Mouse (Mus musculus): ENCODE results near the gene Wwc2. TPM values are rescaled to one million over a fixed set of nuclear protein-coding genes. Genes with fewer than 3 reads are reported as not detected.

Wwc2 gene
- total RNA-seq, 1 experiment from 2014 or later, result 2.1 TPM

DNA sequence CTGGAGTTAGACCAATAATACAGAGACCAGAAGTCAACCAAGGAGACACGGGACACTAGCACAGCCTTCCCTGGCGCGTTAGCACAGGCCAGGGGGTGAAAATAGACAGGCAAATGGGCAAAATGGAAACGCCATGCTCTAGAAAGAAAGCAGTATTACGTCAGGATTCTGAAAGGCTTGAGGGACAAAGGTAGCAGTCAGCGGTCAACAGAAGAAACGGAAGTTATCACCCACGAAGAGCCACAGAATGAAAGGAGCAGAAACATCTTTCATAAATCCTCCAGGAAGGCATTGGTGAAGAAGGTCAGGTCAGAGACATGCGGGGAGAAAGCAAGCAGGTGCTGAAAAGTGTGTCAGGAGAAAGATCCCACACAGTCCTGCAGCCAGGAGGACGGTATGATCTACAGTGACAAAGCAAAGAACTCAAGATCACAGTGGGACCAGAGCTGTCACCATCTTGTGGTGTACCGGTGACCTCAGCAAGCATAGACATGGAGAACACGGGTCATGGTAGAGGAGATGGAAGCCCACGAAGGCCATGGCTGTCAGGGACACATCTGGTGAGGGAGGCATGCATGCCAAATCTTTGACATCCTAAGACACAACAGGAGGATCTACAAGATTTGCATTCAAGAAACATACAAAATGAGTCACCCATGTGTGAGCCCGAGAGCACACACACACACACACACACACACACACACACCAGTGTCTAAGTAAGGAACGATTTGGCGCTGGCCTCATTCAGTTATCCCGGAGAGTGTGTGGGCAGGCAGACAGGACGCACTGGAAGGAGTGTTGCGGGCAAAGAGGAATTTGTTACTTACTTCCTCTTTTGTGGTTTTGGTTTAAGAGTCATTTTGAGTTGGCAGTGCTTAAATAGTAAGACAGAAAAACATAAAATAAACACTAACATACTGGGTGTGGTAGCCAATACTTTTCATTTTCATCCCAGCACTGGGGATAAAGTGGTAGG, 73.4 kb downstream of the Wwc2 start:
- ATAC-seq (ENCODE audit: extremely low read depth, insufficient number of reproducible peaks, low FRiP score, poor library complexity, severe bottlenecking), result peak; percentile 75

- no peak for ATAC-seq (ENCODE audit: extremely low read depth, insufficient number of reproducible peaks, low FRiP score, poor library complexity, severe bottlenecking)
Measured at GRCm38 (mm10) chr8:47915521-47915920, 75.2 kb downstream of the Wwc2 start.

DNA sequence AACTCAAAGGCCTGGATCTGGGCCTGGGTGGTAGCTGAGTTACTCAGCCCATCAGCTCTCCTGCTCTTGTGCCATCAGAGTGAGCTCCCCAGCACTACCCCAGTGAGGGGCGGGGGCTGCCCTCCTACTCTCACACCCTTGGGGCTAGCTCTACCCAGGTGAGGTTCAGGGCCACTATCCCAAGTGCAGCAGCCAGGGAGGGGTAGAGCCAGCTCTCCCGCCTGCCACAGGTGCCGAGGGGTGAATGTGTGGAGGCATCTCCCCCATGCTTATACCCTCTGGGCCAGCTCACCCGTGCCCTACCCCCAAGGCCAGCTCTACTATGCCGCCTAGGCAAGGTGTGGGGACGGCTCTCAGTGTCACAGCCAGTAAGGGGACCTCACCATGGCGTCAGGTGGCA, 75.8 kb downstream of the Wwc2 start:
- no peak for ATAC-seq (ENCODE audit: extremely low read depth, insufficient number of reproducible peaks, low FRiP score, poor library complexity, severe bottlenecking)

DNA sequence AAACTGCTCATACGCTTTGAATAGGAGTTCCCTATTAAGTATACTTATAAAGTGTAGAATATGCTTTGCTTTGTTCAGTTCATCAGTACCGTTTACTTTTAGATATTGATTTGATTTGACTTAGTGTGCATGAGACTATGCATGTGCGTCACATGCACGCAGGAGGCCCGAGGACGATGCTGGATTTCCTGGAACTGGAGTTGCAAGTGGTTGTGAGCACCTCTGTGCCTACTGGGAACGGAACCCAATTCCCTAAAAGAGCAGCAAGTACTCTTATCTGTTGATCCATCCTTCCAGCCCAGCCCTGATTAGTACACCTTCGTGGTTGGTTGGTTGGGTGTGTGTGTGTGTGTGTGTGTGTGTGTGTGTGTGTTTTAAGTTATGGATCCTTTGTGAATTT, 76.6 kb downstream of the Wwc2 start:
- ATAC-seq (ENCODE audit: extremely low read depth, insufficient number of reproducible peaks, low FRiP score, poor library complexity, severe bottlenecking), result no peak

- no peak for ATAC-seq (ENCODE audit: extremely low read depth, insufficient number of reproducible peaks, low FRiP score, poor library complexity, severe bottlenecking)
Measured at GRCm38 (mm10) chr8:47913621-47914020, 77.1 kb downstream of the Wwc2 start.

DNA sequence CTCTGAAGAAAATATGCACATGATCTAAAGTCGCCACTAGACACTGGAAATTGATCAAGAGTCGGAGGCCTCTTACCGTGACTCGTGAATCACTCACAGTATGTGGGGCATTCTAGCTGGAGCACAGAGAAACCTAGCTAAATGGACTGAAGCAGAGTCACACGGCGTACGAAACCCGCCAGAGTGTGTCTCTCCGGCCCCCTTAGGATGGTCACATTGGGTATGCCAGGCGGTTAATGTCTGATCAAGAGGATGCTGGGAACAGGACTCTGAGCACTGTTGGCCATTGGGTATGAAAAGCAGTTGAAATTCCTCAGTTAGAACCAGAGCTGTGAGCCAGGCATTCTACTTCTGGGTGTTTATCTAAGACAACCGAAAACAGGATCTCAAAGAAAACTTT, 81.0 kb downstream of the Wwc2 start:
- ATAC-seq (ENCODE audit: extremely low read depth, insufficient number of reproducible peaks, low FRiP score, poor library complexity, severe bottlenecking), result no peak

- no peak for ATAC-seq (ENCODE audit: extremely low read depth, insufficient number of reproducible peaks, low FRiP score, poor library complexity, severe bottlenecking)
Measured at GRCm38 (mm10) chr8:47907056-47907455, 83.7 kb downstream of the Wwc2 start.

- no peak for ATAC-seq (ENCODE audit: extremely low read depth, insufficient number of reproducible peaks, low FRiP score, poor library complexity, severe bottlenecking)
Measured at GRCm38 (mm10) chr8:47906142-47906541, 84.6 kb downstream of the Wwc2 start.

GRCm38 (mm10) chr8:47905256-47905655, 85.5 kb downstream of the Wwc2 start:
- ATAC-seq (ENCODE audit: extremely low read depth, insufficient number of reproducible peaks, low FRiP score, poor library complexity, severe bottlenecking), result no peak

DNA sequence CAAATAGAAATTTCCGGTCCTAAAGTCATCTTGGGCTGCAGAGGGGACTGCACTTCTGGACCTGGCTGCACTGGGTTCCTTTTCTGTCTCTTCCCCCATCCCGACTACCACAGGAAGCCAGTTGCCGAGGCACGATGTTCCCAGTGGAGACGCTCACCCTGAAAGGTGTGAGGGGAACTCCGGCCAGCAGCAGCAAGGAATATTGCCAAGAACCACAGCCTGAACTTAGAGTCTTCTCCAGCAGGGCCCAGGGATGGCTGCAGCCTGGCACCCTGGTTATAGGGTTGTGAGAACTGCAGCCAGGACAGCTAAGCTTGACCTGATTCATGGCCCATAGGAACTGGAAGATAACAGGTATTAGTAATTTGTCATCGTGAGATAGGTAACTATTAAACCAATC, 86.7 kb downstream of the Wwc2 start:
- no peak for ATAC-seq (ENCODE audit: extremely low read depth, insufficient number of reproducible peaks, low FRiP score, poor library complexity, severe bottlenecking)

DNA sequence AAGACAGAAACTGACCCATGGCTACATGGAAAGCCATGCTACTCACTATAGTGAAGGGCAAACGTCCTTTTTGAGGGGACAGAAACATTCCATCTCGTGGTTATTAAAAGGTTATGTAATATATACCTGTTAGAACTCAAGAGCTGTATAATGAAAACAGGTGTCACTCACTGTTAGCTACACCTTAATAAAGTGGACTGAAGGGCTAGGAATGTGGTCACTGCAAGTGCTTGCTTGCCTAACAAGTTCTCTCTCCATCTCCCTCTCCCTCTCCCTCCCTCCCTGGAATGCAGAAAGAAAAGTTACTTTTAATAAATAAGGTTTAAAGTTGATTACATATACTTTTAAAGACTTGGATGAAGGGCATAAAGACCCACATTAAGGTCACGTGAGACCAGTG, 88.0 kb downstream of the Wwc2 start:
- ATAC-seq (ENCODE audit: extremely low read depth, insufficient number of reproducible peaks, low FRiP score, poor library complexity, severe bottlenecking), result no peak

GRCm38 (mm10) chr8:47900361-47900760, 90.4 kb downstream of the Wwc2 start:
- no peak for ATAC-seq (ENCODE audit: extremely low read depth, insufficient number of reproducible peaks, low FRiP score, poor library complexity, severe bottlenecking)

DNA sequence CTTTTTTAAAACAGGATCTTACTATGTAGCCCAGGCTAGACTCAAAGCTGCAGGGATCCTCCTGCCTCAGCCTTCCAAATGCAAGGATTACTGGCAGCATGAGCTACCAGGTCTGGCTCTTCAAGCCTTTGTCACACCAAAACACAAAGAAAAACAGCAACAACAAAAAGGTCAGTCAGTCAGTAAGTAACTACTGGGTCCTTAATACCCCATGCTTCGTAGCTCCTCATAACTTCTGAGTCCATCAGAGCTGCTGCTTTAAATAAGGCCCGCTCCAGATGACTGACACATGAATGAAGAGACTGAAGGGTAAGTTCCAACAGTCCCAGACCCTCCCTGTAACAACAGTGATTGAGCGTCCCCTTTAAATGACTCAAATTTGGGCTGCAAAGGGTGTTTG, 90.8 kb downstream of the Wwc2 start:
- no peak for ATAC-seq (ENCODE audit: extremely low read depth, insufficient number of reproducible peaks, low FRiP score, poor library complexity, severe bottlenecking)

DNA sequence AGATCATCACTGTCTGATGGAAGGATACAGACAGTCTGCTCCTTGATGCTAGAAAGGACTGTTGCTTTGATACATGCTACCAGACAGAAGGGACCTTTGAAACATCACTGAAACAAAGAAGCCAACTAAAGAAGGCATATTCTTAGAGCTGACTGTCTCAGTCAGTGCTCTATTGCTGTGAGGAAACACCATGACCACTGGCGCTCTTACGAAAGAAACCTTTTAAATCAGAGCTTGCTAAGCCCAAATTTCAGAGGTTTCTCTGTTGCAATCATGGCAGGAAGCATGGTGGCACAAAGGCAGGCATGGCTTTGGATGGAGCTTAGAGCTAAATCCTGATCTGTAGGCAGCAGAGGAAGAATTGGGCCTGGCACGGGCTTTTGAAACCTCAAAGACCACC, 98.3 kb downstream of the Wwc2 start:
- no peak for ATAC-seq (ENCODE audit: extremely low read depth, insufficient number of reproducible peaks, low FRiP score, poor library complexity, severe bottlenecking)

- ATAC-seq (ENCODE audit: extremely low read depth, insufficient number of reproducible peaks, low FRiP score, poor library complexity, severe bottlenecking), result no peak
Measured at GRCm38 (mm10) chr8:47891641-47892040, 99.1 kb downstream of the Wwc2 start.

DNA sequence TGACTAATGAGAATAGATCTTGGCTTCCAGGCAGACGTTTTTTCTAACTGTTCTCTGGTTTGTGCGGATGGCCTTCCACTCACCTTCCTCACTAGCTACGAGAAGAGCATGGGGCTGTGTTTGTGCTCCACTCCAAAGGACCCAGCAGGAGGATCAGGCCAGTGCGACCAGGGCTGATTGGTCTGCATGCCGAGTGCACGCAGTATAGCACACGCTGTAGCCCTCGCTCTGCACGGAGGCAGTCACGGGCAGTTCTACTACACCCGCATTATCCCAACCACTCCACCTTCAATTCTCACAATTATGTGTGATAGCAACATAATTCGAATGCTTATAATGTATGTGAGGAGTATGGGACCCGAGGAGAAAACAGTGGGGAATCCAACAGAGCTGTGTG, 99.9 kb downstream of the Wwc2 start:
- ATAC-seq (ENCODE audit: extremely low read depth, insufficient number of reproducible peaks, low FRiP score, poor library complexity, severe bottlenecking), result no peak

GRCm38 (mm10) chr8:47889936-47890813, 100.5 kb downstream of the Wwc2 start:
- ATAC-seq (ENCODE audit: extremely low read depth, insufficient number of reproducible peaks, low FRiP score, poor library complexity, severe bottlenecking), result no peak

DNA sequence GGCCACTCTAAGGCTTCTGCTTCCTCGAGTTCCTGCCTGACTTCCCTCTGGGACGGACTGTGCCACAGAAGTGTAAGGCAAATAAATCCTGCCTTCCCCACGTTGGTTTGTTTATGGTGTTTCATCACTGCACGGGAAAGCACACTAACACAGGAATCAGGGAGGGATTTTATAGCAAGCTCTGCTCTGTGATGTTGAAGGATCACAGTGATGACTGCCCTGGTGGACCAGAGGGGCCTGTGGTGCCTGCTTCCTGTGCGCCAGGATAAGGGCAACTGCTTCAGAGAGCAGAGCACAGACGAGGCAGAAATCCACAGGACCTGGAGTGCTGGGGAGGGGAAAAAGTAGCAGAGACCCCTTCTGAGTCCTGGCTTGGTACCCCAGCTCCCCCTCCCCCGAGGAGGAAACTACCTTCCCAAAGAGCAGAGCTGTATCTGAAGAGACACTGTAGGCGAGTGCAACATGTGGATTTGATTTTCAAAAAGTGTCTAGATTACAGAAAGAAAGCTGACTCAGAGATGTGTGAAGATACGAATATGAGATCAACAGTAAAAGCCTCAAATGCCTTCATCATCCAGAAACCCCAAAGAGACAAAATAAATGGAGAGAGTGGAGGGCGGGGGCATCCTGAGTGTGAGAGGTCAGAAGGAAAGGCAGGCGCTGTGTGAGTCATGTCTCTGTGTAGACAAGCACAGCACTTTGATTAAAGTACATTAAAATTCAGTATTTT, 101.7 kb downstream of the Wwc2 start:
- no peak for ATAC-seq (ENCODE audit: extremely low read depth, insufficient number of reproducible peaks, low FRiP score, poor library complexity, severe bottlenecking)

- no peak for ATAC-seq (ENCODE audit: extremely low read depth, insufficient number of reproducible peaks, low FRiP score, poor library complexity, severe bottlenecking)
Measured at GRCm38 (mm10) chr8:47884306-47884705, 106.4 kb downstream of the Wwc2 start.

Measured in neutrophil, adult 5-6 weeks (primary cell).